Comparison of ENCODE assay signal across 9 mouse cellular contexts in the genomic region with DNA sequence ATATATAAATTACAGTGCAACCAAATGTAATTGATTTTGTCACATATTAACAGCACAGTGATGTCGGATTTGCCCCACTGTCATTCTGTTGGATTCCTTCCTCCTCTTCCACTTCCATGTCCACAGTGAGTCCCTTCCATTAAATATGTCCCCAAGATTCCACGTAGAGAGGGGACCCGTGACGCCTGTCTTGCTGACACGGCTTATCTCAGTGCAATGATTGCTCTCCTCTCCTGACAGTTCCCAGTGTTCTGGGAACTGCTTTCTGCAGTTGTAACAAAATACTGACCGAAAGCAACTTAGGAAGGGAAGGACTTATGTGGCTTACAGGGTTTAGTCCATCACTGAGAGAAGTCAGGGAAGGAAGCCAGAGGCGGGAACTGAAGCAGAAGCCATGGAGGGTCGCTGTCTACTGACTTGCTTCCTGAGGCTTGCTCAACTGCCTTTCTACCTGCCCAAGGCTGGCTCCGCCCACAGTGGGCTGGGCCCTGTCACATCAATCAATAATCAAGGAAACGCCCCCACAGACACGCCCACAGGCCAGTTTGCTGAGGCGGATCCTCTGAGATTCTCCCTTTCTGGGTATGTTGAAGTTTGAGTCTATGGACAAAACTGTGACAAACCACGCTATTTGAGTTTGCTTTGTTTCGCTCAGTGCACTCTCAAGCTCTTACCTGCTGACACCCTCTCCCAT.
DNase-seq lines count a peak whose midpoint lies in the region; ATAC-seq lines count a peak whose summit lies in the region.
"Had no signal": no experiment of that assay in that cellular context is flagged by ENCODE, and none has a peak within 500 bp of the region (broad histone marks: within the 10 kb centered on the region; RNA-seq: fewer than 3 reads in every experiment).

No protein-coding gene starts in this region.

- peak; percentile 76 to 77 for DNase-seq in B cell, adult 2 months
- peak; percentile 86 for DNase-seq in CD4-positive, CD25-positive, alpha-beta regulatory T cell, adult 2 months (ENCODE audit: low read depth, low spot score)
- peak; percentile 86 for DNase-seq in intestine, embryonic 14.5 days (ENCODE audit: low spot score)
- DNase-seq in left cerebral cortex, postnatal 14 days (ENCODE audit: low spot score in 2 of 2) = no peak
- no peak for DNase-seq in ovary, postnatal 36 days (ENCODE audit: low spot score)
- DNase-seq in cerebellum, postnatal 4 days (ENCODE audit: low spot score in 2 of 2) = no peak
- no peak for DNase-seq in layer of hippocampus, adult 9-11 months
- DNase-seq: gastrocnemius, postnatal 10 days had no signal

- H3K9ac ChIP-seq in intestine, embryonic 14.5 days (ENCODE audit: low read length) = no peak overlapping the region
- H3K9ac ChIP-seq in lung, embryonic 16.5 days (ENCODE audit: low read length) = 0 out of 2 replicates have a peak overlapping the region, but pooled peaks have one; percentile 2

- H3K4me3 ChIP-seq in intestine, embryonic 14.5 days (ENCODE audit: low read depth, low read length) = no peak overlapping the region
- H3K4me3 ChIP-seq in lung, embryonic 16.5 days (ENCODE audit: low read length) = no peak overlapping the region

- peaks cover 36% of the 10 kb centered on the region for H3K4me1 ChIP-seq in intestine, embryonic 14.5 days (replicated peaks; ENCODE audit: control insufficient read depth, insufficient read depth, low read length)
- peaks cover 30% of the 10 kb centered on the region for H3K4me1 ChIP-seq in lung, embryonic 16.5 days (replicated peaks; ENCODE audit: control insufficient read depth, insufficient read depth, low read length)

- H3K9me3 ChIP-seq in intestine, embryonic 14.5 days (ENCODE audit: control insufficient read depth, low read length) = no peaks in the 10 kb centered on the region
- H3K9me3 ChIP-seq in lung, embryonic 16.5 days (ENCODE audit: control insufficient read depth, low read length) = no peaks in the 10 kb centered on the region

- no peaks in the 10 kb centered on the region for H3K36me3 ChIP-seq in intestine, embryonic 14.5 days (ENCODE audit: control insufficient read depth, insufficient read depth, low read length)
- peaks cover 3% of the 10 kb centered on the region; the same call in 1 of the 2 replicates for H3K36me3 ChIP-seq in lung, embryonic 16.5 days (ENCODE audit: control insufficient read depth, insufficient read depth, low read length)

- 46% methylated on average over 14 of the region's 14 CpGs for WGBS in intestine, embryonic 14.5 days
- 38% methylated on average over 14 of the region's 14 CpGs for WGBS in lung, embryonic 16.5 days

- H3K27ac ChIP-seq in intestine, embryonic 14.5 days (ENCODE audit: low read depth) = peak overlapping the region; percentile 23; the same call in 1 of the 2 replicates
- no peak overlapping the region; the same call in 1 of the 2 replicates for H3K27ac ChIP-seq in lung, embryonic 16.5 days (ENCODE audit: low read length)

- H3K27me3 ChIP-seq in intestine, embryonic 14.5 days (replicated peaks; ENCODE audit: control insufficient read depth, insufficient read depth, low read length) = no peaks in the 10 kb centered on the region
- H3K27me3 ChIP-seq in lung, embryonic 16.5 days (ENCODE audit: control insufficient read depth, insufficient read depth, low read depth, low read length) = no peaks in the 10 kb centered on the region

- intact Hi-C loops in left cerebral cortex, postnatal 14 days (cut with DNase I) = no loop called here

- ATAC-seq in intestine, embryonic 14.5 days (replicated peaks; ENCODE audit: low FRiP score, low TSS enrichment, low read depth) = peak; percentile 66; the same call in 1 of the 2 replicates
- peak; percentile 23; the same call in 1 of the 2 replicates for ATAC-seq in lung, embryonic 16.5 days (ENCODE audit: low read depth)

- H3K4me2 ChIP-seq in intestine, embryonic 14.5 days (ENCODE audit: low read length) = no peak overlapping the region
- H3K4me2 ChIP-seq in lung, embryonic 16.5 days (ENCODE audit: low read depth, low read length) = no peak overlapping the region

Comparison
In these comparisons a context has a peak if more than half of its experiments do, and no peak if none do; other contexts are left out.
1. DNase-seq: peak in B cell, adult 2 months (2 of 2), CD4-positive, CD25-positive, alpha-beta regulatory T cell, adult 2 months (single experiment) and intestine, embryonic 14.5 days (single experiment); none in left cerebral cortex, postnatal 14 days (0 of 2), ovary, postnatal 36 days (single experiment), cerebellum, postnatal 4 days (0 of 2) and layer of hippocampus, adult 9-11 months (single experiment).